Mouse (Mus musculus) monocyte, adult 5-6 weeks (primary cell): Measurements from ENCODE around the gene Susd1. TPM values are rescaled to one million over a fixed set of nuclear protein-coding genes. Genes with fewer than 3 reads are reported as not detected.
"Not testable (repeated sequence)": the region's sequence is repeated elsewhere in the genome, so short reads cannot be mapped to it uniquely, and the experiment has no call there.

Experiments
- ATAC-seq: fragments of 153-309, 156-312 bp; replicated peaks from 2 replicates; pipeline ENCODE4 v1.8.0; 2017; ENCODE audit warnings: mild to moderate bottlenecking; ENCODE audit not compliant: low TSS enrichment, insufficient number of reproducible peaks, severe bottlenecking, poor library complexity, low FRiP score
- total RNA-seq: library from RNA; stranded (forward); fragments of 200-1000, 200-491, 200-594 nt; gene quantifications from 3 replicates; pipeline ENCODE4 v1.2.3, GENCODE M21; 2017

Susd1 gene
- total RNA-seq, 1 experiment from 2014 or later = 23.7 TPM

DNA sequence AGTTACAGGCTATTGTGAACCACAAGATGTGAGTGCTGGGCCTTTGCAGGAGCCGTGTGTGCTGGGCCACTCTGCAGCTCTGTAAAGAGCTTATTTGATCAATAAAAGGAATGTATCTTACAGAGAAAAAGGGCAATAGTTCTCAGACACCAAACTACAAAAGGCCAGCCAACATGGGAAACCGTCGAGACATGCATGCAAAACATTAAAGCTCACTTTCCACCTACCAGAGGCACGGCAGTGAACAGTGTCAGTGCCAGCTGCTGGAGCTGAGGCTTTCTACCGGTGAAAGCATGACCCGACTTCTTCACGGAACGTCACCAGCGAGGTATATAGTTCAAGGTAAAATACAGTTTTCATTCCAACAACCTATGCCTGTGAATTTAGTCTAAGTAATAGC is 127.8 kb downstream of the Susd1 start:
- no peak for ATAC-seq

DNA sequence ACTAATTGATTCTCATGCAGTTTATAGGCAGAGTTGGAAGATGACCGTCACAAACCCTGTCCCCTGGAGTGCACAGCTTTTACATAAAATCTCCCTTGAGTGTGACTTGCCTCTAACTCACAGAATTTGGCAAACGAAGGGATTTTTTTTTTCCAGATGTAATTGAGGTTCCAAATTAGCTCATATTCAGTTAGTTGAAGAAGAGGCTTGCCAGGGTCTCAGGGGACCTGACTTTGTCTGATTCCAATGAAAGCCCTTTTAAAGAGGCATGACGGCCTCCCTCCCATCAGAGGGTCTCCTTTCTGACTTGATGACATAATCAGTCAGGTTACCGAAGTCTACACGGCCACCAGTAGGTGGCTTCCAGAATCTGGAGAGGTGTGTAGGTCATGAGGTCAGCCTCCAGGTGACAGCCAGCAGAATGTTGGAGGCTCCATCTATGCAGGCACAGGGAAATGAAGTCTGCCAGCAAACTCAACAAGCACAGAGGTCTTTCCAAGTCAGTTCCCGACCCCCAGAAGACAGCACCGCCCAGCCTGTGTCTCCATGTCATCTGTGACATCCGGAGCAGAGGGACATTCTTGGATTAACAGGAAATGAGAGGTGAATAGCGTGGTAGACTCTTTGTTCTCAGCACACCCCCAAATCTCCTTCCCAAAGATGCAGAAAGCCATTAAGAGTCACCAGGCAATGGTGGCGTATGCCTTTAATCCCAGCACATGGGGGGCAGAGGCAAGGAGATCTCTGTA is 130.4 kb downstream of the Susd1 start:
- no peak for ATAC-seq

DNA sequence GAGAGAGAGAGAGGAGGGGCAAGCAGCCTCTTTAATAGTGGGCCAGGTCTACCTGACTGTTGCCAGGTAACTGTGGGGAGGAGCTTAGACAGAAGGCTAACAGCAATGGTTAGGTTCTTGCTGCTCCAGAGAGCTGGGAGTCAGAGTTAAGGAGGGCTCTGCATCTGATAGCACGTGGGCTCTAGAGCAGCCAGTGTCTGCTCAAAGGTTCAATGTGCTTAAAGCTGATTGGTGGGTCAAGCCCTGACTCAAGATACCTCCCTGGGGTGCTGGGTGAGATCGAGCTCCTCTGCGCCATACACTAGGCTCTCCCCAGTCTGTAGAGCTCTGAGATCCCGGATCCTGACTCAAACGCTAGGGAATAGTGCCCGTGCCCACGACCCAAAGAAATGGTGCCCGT is 136.0 kb downstream of the Susd1 start:
- ATAC-seq = no peak

DNA sequence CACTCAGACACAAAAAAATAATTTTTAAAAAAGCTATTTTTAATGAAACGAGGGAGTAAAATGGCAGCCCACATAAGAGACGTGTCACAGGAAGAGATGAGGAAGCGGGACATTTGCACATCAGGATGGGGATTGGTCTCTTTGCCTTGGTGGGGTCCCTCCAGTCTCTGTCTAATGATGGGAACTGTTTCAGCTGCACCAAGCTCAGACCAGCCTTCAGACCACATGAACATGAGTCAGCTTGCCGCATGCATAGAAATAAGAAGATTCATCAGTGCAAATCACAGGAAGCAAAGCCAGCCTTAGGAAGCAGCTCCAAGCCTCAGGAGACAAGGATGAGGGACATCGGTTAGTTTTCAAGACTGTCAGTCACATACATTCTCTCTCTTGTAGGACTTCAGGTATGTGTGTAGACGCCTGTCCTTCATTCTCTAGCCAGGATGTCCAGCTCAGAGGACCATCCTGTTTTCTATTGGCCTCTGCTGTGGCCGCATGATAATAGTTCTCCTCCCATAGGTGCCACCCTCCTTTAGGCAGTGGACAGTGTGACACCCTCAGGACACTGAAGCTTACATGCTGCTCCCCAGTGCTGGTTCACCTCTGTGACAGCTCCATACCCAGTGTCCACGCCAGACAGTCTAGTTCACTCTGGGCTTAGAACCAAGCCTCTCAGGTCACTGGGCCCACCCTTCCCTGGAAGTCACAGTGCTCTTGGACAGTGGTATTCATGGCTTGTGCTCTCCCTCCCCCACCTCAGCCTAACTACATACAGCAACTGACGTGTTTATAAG is 137.2 kb downstream of the Susd1 start:
- ATAC-seq = no peak

DNA sequence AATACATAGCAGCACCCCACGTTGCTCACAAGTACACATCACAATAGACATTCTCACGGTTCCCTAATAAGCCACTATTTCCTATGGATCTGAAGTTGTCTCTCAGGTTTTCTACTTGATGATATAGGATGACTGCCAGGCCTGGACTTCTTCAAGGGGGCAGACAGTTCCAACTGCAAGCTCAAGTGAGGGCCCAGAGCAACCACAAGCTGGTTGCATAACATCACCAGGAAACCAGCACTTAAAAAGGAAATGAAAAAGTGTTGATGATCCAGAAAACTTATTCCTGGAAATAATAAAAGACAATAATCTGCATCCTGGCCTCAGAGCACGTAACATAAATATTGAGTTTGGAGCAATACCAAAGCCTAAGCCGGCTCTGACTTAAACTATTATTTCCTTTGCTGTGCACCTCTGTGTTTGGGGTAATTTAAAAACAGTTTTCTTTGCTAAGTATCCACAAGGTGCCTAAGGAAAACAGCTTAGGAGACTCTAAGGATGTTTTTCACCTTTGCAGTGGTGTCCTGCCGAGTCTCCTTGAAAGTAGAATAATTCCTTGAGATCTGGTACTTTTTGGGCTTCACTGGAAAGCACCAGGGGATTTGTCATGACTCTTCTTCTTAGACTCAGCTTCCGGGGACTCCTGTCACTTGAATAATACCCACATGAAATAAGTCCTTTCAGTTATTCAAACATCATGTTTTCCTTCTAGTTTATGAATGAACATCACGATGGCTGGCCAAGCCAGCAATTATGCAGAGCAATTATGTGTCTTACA is 139.5 kb downstream of the Susd1 start:
- no peak for ATAC-seq

DNA sequence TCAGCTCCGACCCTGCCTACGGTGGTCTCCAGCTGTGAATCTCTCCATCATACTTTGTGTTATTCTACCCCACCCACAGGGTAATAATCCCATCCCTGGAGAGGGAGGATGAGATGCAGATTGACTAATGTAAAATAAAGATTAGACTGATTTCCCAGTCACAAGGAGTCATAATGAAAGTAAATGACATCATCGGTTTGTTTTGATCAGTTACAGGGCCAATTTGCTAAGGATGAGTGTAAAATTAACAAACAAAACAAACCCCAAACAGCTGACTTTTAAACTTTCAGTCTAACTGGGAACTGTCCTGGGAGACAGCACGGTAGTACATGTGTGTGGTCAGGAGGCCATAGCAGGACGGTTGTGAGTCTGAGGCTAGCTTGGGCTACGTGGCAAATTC is 143.3 kb downstream of the Susd1 start:
- ATAC-seq = no peak

DNA sequence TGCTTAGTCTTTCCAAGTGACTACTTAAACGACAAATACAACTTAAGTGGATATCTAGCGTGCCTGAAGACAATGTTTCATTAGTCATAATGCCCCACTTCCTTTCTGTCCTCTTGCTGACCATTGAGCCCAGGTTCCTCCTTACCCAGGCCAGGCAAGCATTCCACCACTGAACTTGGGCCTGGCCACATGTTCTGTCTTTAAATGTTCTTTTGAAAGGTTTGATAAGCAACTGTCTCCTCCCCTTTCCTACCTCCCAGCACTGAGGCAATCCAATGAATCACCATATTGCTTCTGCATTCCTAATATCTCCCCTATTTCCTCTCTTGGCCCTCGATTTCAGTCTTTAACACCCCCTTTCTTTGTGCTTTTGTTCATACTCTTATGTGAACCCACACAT is 143.8 kb downstream of the Susd1 start:
- ATAC-seq = no peak

DNA sequence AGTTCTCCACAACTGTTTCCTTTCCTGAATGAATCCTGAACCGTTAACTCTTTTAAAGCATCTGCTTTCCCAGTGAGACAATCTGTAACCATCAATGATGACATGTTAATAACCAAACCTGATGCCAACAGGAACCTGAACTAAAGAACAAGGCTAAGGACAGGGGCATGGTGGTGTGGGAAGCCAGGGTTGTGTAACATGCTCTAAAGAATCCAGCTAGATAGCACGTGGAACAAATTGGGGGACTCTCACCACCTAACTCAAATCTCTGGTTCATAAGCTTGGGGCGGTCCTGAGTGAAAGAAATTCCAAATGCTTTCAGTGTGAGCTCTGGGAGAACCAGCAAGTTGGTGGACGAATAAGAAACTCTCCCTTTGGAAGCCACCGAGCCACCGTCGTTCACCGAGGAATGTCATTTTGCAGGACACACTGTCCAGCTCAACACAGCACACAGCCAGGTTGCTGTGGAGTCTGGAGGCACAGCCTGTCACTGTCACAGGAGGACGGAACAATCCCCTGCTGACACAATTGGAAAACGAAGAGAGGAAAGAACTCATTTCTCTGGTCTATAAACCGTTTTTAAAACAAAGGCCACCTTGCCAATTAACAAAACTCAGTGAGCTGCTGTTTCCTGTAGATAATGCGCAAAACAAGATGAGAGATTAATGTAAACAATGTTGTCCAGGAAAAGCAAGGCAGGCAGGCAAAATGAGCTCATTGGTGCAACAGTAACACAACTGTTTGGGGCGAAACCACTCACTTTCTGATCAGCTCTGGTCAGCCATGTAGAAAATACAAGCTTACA is 146.3 kb downstream of the Susd1 start:
- ATAC-seq = no peak

DNA sequence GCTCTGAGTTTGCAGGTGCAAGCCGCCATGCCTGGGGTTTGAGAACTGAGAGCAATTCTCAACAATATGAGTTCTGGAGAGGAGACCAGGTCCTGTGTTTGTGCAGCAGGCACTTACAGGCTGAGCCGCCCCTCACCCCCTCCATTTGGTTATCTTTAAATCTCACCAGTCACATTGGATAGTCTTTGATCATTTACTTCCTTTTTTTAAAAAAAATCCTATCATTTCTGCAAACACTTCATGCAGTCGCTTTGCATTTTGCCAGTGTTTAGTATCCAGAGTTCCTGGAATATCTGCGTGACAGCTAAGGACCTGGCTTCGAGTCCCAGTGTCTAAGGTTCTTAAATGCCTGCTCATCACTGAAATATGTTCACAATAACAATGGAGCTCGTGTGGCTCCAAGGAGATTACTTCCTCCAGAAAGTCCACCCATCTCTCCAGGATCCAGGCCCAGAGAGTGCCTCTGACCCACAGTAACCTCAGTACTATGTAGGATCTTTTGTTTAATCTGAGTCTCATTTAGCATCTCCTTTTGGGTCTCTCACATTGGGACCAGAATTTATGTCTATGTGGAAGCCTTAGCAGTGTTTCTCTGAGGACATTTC is 147.4 kb downstream of the Susd1 start:
- ATAC-seq = no peak

DNA sequence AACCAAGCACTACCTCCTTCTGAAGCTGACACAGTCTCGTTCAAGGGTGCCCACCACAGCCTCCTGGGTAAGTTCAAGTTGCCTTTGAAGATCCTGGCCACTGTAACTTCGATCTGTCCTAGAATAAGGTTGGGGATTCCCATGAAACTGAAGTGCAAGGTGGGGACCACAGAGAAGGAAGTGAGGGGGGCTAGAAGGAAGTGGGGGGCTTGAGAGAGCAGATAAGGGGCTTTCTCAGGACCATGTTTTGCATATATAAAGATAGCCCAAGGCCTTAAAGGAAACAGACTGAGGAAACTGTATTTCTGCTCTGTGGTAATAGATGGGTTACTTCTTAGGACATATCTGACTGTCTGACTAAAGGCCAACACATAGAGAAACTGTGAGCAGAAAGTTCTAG is 151.3 kb downstream of the Susd1 start:
- no peak for ATAC-seq

DNA sequence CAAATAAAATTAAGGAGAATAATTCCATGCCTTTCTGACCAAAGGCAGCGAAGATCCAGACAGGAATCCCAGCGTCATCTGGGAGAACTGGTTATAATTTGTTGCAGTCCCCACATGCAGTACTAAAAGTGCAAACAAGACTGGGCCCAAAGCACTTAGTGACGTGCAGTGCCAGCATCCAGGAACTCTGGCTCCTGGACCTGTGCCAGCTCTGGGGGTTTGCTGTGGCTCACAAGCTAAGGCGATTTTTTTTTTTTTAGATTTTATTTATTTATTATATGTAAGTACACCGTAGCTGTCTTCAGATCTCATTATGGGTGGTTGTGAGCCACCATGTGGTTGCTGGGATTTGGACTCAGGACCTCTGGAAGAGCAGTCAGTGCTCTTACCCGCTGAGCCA is 152.1 kb downstream of the Susd1 start:
- ATAC-seq = not testable (repeated sequence)

DNA sequence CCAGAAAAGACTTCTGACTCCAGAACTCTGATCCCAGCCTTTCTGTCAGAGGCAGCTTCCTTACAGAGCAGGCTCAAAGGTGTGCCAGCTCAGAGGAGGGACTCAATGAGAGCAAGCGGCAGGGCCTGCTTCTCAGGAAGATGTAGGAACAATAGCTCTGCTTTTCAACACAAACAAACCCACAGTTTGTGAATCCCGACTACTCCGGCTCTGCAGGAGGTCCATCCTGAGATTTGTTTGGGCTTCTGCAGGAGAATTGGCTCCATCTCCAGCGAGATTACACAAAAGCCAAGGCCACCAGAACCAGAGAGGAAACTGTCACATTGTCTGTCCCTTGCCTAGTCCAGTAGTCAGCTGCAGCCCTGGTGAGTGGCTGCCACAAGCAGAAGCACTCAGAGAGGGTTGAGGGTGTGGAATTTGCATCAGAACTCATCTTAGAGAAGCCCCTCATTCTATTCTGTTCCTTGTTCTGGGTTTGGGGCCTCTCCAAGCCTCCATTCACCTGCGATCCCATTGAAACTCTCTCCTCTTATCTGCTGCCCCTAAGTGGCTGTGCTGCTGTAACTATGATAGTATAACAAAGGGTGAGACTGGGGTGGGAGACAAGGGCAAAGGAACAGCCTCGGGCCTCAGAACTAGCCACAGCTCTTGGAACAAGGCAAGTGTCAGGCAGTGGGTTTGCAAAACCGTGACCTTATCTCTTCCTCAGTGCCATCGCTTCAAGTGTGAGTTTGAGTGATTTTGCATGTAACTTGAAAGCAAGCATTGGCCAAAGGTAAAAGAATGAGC is 155.5 kb downstream of the Susd1 start:
- no peak for ATAC-seq

DNA sequence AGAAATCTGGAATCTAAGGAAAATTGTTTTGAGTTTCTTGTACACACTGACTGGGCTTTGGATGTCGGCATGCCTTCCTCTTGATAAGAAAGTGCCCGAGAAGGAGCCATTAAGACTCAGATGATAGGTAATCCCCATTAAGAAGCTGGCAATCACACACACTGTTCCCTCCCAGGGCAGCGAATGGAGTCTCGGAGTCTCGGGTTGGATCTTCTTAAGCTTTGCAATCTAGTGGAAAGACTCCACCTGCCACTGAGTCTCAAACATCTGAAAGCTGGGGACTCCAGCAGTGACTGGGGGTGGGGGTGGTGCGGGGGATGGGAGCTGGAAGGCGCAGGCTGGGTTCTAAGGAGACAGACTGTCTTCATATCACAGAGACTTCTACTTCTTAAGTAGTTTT is 156.3 kb downstream of the Susd1 start:
- ATAC-seq = no peak

DNA sequence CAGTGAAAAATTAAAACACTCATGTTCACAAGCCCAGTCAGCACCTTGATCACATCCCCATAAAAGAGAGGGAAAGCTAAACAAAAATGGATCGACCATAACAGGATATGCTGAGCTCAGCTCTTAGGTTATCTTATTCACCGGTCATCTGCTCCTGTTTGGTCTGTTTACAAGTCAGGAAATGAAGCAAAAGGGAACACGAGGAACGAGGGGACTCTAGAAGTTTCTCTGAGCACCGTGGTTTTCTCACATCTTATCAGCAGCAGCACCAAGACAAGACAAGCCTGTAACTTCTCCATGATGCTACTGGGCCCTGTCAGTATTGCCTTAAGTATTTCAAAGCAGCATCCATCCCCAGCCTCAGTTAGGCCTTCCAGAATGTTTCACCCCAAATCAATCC is 157.6 kb downstream of the Susd1 start:
- no peak for ATAC-seq

DNA sequence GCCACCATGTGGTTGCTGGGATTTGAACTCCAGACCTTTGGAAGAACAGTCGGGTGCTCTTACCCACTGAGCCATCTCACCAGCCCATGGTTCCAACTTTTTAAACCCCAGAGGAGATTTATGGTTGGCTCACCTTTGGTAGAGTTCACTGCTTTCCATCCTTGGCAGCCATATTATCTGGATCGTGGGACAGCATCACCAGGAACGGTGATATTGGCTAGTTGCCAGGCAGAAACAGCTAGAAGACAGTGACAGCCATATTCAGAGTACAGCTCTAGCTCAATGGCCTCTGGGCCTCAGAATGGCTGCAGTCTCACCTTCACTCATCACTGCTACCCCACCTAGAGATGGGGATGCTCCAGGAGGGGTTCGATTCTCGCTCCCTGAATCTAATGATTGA is 159.3 kb downstream of the Susd1 start:
- no peak for ATAC-seq

DNA sequence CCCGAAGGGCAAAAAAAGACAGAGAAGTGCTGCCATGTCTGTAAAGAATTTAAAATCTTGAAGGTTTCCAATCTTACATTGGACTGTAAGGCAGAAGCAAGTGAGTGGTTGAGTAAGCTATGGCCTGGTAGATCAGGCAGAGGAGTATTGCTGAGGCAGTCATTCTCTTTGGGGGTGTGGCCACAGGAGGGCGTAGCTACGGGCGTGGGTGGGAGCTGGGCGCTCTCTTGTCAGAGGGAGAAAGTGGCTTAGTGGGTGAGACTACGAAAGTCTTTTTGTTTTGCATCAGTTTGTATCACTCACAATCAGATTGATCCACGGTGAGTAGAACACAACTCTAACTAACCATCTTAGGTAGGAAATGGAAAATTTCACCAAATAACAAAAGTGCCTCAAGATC is 160.0 kb downstream of the Susd1 start:
- ATAC-seq = no peak

DNA sequence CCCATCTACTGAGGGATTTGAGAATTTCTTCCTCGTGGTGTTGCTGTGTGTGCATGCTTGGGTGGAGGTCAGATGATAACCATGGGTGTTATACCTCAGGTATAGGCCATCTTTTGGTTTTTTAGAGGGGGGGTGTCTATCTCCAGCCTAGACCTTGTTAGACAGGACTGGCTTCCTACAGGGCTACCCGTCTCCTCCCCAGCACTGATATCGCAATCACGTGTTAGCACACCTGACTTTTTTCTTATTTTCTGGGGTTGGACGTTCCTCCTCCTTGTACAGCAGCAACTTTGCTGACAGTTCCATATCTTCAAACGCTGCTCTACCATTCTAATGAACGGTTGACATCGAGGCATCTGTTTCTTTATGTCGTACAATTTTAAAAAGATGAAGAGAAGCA is 160.5 kb downstream of the Susd1 start:
- no peak for ATAC-seq

DNA sequence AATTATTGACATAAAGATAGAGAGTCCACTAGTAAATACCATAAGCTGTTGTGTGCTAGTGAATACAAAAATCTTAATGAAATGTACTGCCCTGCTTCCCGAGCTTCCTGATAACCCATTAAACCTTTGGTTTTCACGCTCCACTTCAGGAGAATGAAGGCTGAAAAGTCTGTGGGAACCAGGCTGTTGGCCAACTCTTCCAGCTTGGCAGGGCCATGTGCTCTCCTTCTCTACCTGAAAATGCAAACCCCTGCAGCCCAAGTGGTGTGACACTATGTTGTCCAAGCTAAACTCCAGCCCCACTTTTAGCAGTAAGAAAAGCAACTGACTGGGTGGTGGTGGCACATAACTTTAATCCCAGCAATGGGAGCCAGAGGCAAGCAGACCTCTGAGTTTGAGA is 162.5 kb downstream of the Susd1 start:
- ATAC-seq = no peak
